Mouse (Mus musculus) gastrocnemius, postnatal 25 days (tissue): Measurements from ENCODE around the gene Auts2. TPM values are rescaled to one million over a fixed set of nuclear protein-coding genes. Genes with fewer than 3 reads are reported as not detected.
A peak's percentile ranks its signal among the peaks of the same experiment; 100 is the strongest.
"Not testable (repeated sequence)": the region's sequence is repeated elsewhere in the genome, so short reads cannot be mapped to it uniquely, and the experiment has no call there.

ENCODE experiments used
- DNase-seq: peaks from one replicate; pipeline ENCODE4 v3.0.0; 2022
- long read RNA-seq, 2 experiments: library from polyadenylated mRNA; stranded (forward); transcript quantifications; one replicate each; pipeline ENCODE4 v2.0.0; 2021
- total RNA-seq, 2 experiments: library from RNA; stranded (reverse); gene quantifications; 1 replicate in 1 of 2; 2 replicates in 1 of 2; pipeline ENCODE4 v1.2.3; 2021

Gene Auts2
- 10 to 100 TPM; 13.4 to 35.1 TPM for total RNA-seq
- long read RNA-seq, experiment 1, partial matches to known transcripts, result 2 of 7 reads
- long read RNA-seq, experiment 1, other reads (novel, unspliced or antisense), result 4 of 7 reads
- long read RNA-seq, experiment 2, partial matches to known transcripts, result 2 of 5 reads
- long read RNA-seq, experiment 2, other reads (novel, unspliced or antisense), result 3 of 5 reads

GRCm38 (mm10) chr5:132543118-132544071 is at the start of gene Auts2:
Auts2 (minus strand) TSS chr5:132543344.
- DNase-seq, result peak; percentile 91

- no peak for DNase-seq
Observed at GRCm38 (mm10) chr5:132591721-132592695, 48.9 kb upstream of the Auts2 start.

GRCm38 (mm10) chr5:132579774-132580173 is 36.6 kb upstream of the Auts2 start:
- DNase-seq, result no peak

- DNase-seq, result not testable (repeated sequence)
Observed at GRCm38 (mm10) chr5:132560771-132561170, 17.6 kb upstream of the Auts2 start.

GRCm38 (mm10) chr5:132545761-132546160 is 2.6 kb upstream of the Auts2 start:
- DNase-seq, result peak; percentile 11

GRCm38 (mm10) chr5:132544176-132544995 is 1.2 kb upstream of the Auts2 start:
- peak; percentile 11 for DNase-seq

- DNase-seq, result no peak
Observed at GRCm38 (mm10) chr5:132542381-132543020, 643 bp downstream of the Auts2 start.

GRCm38 (mm10) chr5:132541951-132542350 is 1.2 kb downstream of the Auts2 start:
- DNase-seq, result no peak

GRCm38 (mm10) chr5:132541371-132541931 is 1.7 kb downstream of the Auts2 start:
- DNase-seq, result peak; percentile 10

GRCm38 (mm10) chr5:132540841-132541311 is 2.3 kb downstream of the Auts2 start:
- no peak for DNase-seq

- DNase-seq, result no peak
Observed at GRCm38 (mm10) chr5:132537475-132537874, 5.7 kb downstream of the Auts2 start.

- no peak for DNase-seq
Observed at GRCm38 (mm10) chr5:132526395-132526794, 16.7 kb downstream of the Auts2 start.

- no peak for DNase-seq
Observed at GRCm38 (mm10) chr5:132521358-132521873, 21.7 kb downstream of the Auts2 start.

- no peak for DNase-seq
Observed at GRCm38 (mm10) chr5:132517879-132518278, 25.3 kb downstream of the Auts2 start.

- DNase-seq, result no peak
Observed at GRCm38 (mm10) chr5:132514521-132514920, 28.6 kb downstream of the Auts2 start.

- DNase-seq, result no peak
Observed at GRCm38 (mm10) chr5:132513206-132513605, 29.9 kb downstream of the Auts2 start.

- no peak for DNase-seq
Observed at GRCm38 (mm10) chr5:132509464-132509885, 33.7 kb downstream of the Auts2 start.

GRCm38 (mm10) chr5:132504893-132505292 is 38.3 kb downstream of the Auts2 start:
- no peak for DNase-seq

- no peak for DNase-seq
Observed at GRCm38 (mm10) chr5:132503431-132503830, 39.7 kb downstream of the Auts2 start.

GRCm38 (mm10) chr5:132502036-132502435 is 41.1 kb downstream of the Auts2 start:
- no peak for DNase-seq
